Mouse (Mus musculus) monocyte, adult 5-6 weeks (primary cell): ENCODE results near the gene Agk. TPM values are rescaled to one million over a fixed set of nuclear protein-coding genes. Genes with fewer than 3 reads are reported as not detected.
A peak's percentile ranks its signal among the peaks of the same experiment; 100 is the strongest.

Experiments used
- ATAC-seq: fragments of 153-309, 156-312 bp; replicated peaks from 2 replicates; pipeline ENCODE4 v1.8.0; 2017; ENCODE audit warnings: mild to moderate bottlenecking; ENCODE audit not compliant: low TSS enrichment, insufficient number of reproducible peaks, severe bottlenecking, poor library complexity, low FRiP score
- total RNA-seq: library from RNA; stranded (forward); fragments of 200-1000, 200-491, 200-594 nt; gene quantifications from 3 replicates; pipeline ENCODE4 v1.2.3, GENCODE M21; 2017

Agk gene
- total RNA-seq, 1 experiment from 2014 or later = 12.7 TPM

GRCm38 (mm10) chr6:40402031-40402430 is 77.1 kb downstream of the Agk start:
- ATAC-seq = no peak

DNA sequence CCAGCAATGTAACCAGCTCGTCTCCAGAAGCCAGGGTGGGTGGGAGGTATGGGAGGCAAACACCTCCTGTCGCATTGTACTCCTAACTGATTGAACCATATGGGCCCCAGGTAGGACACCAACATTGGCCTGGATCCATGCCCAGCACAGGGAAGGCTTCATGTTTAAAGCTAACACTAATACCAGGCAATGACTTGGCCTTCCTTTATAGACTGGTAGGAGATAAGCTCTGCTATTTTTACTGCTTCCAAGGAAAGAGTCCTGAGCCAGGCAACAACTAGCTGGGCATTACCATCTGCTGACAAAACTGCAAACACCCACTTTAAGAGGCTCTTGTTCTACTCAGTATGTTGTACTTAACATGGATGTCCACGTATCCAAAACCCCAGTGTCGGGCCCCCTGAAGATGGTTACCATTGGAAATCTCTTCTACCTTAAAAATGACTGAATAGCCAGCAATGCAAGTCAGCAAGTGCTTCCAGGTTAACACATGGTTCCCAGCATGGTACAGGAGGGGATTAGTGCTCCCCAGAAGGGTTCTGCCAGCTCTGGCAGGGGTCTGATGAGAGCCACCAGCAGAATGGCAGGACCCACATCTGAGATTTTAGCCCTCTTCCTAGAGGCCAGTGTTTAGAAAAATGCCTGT is 78.8 kb downstream of the Agk start:
- no peak for ATAC-seq

DNA sequence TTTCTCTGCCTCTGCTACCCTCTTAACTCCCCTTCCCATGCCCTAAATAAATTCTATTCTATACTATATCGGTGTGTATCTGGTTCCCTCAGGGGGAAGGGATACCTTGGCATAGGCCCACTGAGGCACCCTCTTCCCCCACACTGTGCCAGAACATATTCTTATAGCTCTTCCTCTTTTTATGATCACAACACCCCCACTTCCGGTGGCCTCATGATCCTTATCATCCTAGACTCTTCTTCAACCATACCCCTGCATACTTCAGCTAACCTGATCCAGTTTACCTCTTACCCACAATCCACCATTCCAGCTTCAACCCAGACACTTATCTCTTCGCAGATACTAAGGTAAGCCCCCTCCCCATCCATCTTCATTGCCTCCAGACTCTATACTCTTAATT is 86.1 kb downstream of the Agk start:
- no peak for ATAC-seq

- ATAC-seq = no peak
Observed at GRCm38 (mm10) chr6:40413046-40413445, 88.1 kb downstream of the Agk start.

DNA sequence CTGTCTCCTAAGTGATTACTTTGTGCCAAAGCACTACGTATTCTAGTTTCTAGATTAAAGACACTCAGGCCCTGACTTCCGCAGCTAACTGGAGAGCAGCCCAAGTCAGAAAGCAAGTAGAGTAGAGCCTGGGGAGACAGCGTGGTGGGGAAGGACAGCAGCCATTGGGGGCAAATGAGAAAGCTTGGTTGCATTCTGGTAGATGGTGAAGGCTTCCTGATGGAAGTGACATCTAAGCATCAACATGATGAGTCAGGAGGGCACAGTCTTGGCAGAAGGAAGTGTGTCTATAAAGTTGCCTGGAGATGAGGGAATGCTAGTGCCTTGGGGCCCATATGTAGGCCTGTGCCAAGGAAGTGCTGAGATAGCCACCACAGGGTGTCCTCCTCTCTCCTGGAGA is 88.6 kb downstream of the Agk start:
- ATAC-seq = no peak

DNA sequence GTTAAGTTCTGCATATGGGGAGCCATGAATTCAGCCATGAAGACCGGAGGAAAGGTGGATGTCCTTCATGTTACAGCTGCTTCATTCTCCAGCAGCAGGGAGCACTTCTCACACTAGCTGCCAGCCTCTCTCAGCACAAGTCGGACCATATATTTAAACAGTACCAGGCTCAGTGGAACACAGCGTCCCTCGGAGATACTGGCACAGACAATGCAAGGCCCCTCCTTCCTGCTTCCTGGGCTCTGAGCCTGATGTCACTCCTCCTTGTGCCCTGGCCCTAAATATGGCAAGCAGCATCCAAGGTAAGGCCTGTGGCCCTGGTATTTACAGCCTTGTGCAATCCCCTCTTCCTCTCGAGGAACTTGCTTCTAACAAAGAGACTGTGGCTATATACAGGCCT is 90.8 kb downstream of the Agk start:
- ATAC-seq = no peak

DNA sequence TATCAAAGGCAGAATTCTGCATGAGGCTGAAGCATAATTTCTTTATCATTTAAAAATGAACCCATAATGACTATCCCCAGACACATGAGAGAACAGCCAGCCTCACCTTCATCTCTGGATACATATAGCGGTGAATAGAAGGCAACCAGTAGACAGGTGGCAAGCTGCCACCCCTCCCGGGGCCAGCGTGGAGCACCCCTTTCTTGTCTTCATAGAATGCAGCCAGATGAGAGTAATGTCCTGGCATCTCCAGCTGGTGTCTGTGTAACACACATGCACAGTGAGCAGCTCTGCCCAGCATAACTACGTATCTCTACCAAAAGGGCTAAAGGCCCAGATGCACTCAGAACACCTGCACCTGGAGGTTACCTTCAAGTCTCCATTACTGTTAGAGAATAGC is 93.4 kb downstream of the Agk start:
- ATAC-seq = no peak

GRCm38 (mm10) chr6:40421099-40421498 is 96.1 kb downstream of the Agk start:
- no peak for ATAC-seq

- no peak for ATAC-seq
Observed at GRCm38 (mm10) chr6:40423013-40423412, 98.0 kb downstream of the Agk start.

- peak; percentile 70 for ATAC-seq
Observed at GRCm38 (mm10) chr6:40423774-40424173, 98.8 kb downstream of the Agk start.

GRCm38 (mm10) chr6:40427441-40427840 is 102.5 kb downstream of the Agk start:
- ATAC-seq = no peak

GRCm38 (mm10) chr6:40428696-40429095 is 103.7 kb downstream of the Agk start:
- no peak for ATAC-seq

GRCm38 (mm10) chr6:40429521-40429931 is 104.6 kb downstream of the Agk start:
- no peak for ATAC-seq

DNA sequence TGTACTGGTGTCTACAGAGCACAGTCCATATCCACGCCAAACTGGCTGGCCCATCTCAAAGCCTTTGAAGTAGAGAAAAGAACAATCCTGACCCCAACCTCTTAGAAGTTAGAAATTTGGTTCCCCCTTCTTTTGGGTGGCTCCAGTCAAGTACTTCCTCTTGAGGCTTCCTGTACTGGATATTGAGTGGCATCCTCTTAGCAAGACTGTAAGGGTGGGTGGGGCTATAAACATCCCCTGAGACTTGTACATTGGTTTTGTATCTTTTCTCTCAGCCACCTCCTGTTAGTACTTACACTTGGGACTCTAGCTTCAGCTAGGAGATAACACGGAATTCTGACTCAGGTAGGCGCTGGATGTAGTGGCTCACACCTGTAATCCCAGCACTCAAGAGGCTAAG is 105.3 kb downstream of the Agk start:
- ATAC-seq = peak; percentile 45

DNA sequence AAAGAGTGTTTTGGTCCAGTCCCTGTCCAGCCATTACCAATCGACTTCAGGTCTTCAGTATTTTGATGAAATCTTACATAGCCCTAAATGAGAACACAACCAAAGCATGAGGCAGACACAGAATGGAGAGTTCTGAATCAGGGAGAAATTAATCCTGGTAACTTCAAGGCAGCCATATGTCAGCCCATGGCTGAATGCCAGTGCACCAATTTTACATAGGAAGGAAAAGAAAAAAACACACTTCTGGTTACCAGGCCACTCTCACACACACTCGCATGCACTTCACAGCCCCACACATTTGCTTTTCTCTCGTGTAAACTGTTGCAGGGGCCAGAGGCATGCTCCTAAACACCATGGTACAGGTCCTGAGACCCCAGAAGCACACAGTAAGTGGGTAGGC is 105.9 kb downstream of the Agk start:
- no peak for ATAC-seq

- no peak for ATAC-seq
Observed at GRCm38 (mm10) chr6:40431356-40431755, 106.4 kb downstream of the Agk start.

DNA sequence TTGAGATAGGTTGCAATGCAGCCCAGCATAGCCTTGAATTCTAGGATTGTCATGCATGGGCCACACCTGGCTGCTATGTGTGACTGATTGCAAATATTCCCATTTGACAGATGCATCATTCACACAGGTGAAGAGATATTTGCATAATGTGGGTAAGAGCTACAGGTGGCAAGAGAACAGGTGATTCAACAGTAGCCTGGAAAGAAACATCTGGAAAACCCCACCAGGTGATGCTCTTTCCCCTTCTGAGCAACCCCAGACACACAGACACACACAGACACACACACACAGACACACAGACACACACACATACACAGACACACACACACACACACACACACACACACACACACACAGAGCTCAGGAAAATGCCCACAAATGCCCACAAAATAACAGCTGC is 106.8 kb downstream of the Agk start:
- no peak for ATAC-seq

- no peak for ATAC-seq
Observed at GRCm38 (mm10) chr6:40432346-40433275, 107.6 kb downstream of the Agk start.

- ATAC-seq = no peak
Observed at GRCm38 (mm10) chr6:40434697-40435096, 109.7 kb downstream of the Agk start.
